8 mouse cellular contexts compared by ENCODE assay signal in the genomic region with DNA sequence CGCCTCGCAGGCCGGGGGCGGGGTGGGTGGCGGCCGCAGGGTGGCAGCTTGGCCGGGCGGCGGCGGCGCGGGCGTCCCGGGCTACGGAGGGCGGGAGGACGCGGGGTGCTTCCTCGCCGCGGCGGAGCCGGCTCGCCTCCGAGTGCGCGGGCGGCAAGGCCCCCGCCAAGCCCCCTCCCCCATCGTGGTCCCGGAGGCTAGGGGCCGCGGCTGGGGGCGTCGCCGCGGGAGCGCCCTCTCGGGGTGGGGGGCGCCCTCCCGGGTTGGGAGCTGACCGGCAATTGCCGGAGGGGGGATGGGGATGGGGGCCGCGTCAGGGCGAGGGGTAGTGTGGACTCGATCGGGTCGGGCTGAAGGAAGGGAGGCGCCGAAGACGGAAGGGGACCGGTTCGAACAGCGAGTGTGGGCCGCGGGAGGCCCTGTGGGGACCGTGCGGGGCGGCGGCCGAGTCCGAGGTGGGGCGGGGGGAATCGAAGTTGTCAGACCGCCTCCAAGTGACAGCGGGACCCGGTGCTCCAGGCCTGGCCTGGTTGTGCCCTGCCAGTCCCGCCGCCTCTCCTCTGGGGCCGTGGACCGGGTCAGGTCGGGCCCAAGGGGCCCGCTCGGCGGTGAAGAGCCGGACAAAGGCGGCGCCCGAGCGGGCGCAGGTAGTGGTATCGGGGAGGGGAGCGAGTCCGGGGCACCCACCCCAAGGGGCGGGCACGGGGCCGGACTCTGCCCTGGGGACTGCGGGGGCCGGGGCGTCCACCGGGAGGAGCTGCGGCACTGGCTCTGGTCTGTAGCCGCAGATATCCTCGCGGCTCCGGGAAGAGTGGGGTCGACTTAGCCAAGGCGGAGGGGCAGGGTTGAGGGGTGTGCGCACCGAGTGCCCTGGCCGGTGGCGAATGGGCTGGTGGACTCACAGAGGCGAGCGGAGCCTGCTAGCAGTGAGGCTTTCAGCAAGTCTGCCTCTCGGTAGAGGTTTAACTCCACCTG. TPM values are rescaled to one million over a fixed set of nuclear protein-coding genes. Genes with fewer than 3 reads are reported as not detected.
DNase-seq lines count a peak whose midpoint lies in the region; ATAC-seq and TF ChIP-seq lines count a peak whose summit lies in the region.

No protein-coding gene starts in this region.

- intact Hi-C loops in left cerebral cortex, postnatal 25 days (cut with DNase I): loop anchor here (2.0 kb wide), 1 partner anchor 74 kb away; no protein-coding TSS in a partner anchor

- peak; percentile 14 for ATAC-seq in liver, embryonic 14.5 days (ENCODE audit: insufficient read depth)
- peak; percentile 8; the same call in 1 of the 2 replicates for ATAC-seq in neural tube, embryonic 11.5 days (ENCODE audit: insufficient read depth, low FRiP score, low TSS enrichment)

- TF ChIP-seq EP300 in liver, embryonic 14.5 days (IDR thresholded peaks at IDR 0.05; ENCODE audit: low read depth): no peak

- peaks cover 39% of the 10 kb centered on the region for H3K27me3 ChIP-seq in liver, embryonic 14.5 days (ENCODE audit: control insufficient read depth, insufficient read depth, low read length)
- peaks cover 36% of the 10 kb centered on the region for H3K27me3 ChIP-seq in neural tube, embryonic 11.5 days (ENCODE audit: control insufficient read depth, insufficient read depth, low read length)

- H3K27ac ChIP-seq in liver, embryonic 14.5 days: no peak overlapping the region; the same call in 1 of the 2 replicates
- peak overlapping the region; percentile 86 for H3K27ac ChIP-seq in neural tube, embryonic 11.5 days (ENCODE audit: low read depth, low read length)

- no peaks in the 10 kb centered on the region for H3K36me3 ChIP-seq in liver, embryonic 14.5 days (replicated peaks; ENCODE audit: control insufficient read depth, insufficient read depth, low read depth)
- H3K36me3 ChIP-seq in neural tube, embryonic 11.5 days (ENCODE audit: control insufficient read depth, insufficient read depth, low read length): no peaks in the 10 kb centered on the region

- under 1% methylated on average over 97 of the region's 106 CpGs for WGBS in liver, embryonic 14.5 days (ENCODE audit: insufficient replicate concordance)
- WGBS in neural tube, embryonic 11.5 days: under 1% methylated on average over 64 of the region's 106 CpGs

- H3K9me3 ChIP-seq in liver, embryonic 14.5 days (ENCODE audit: control insufficient read depth, low read length): no peaks in the 10 kb centered on the region
- H3K9me3 ChIP-seq in neural tube, embryonic 11.5 days (ENCODE audit: control insufficient read depth, low read length): no peaks in the 10 kb centered on the region

- peaks cover 19 to 30% of the 10 kb centered on the region in 2 experiments for H3K4me1 ChIP-seq in liver, embryonic 14.5 days (replicated peaks; ENCODE audit: control insufficient read depth in 2 of 2, insufficient read depth in 2 of 2, low read length in 1 of 2)
- H3K4me1 ChIP-seq in neural tube, embryonic 11.5 days (ENCODE audit: control insufficient read depth, insufficient read depth, low read length): peaks cover 17% of the 10 kb centered on the region

- peak overlapping the region; percentile 70 to 76 for H3K4me3 ChIP-seq in liver, embryonic 14.5 days (ENCODE audit: insufficient read depth in 1 of 2, low read depth in 2 of 2, low read length in 2 of 2)
- peak overlapping the region; percentile 91 for H3K4me3 ChIP-seq in neural tube, embryonic 11.5 days (ENCODE audit: low read depth, low read length)

- peak overlapping the region; percentile 80 for H3K9ac ChIP-seq in liver, embryonic 14.5 days (replicated peaks)
- peak overlapping the region; percentile 83 for H3K9ac ChIP-seq in neural tube, embryonic 11.5 days (ENCODE audit: low read length)

- peak; percentile 41 for TF ChIP-seq CTCF in liver, embryonic 14.5 days (IDR thresholded peaks at IDR 0.05; ENCODE audit: low read depth)

- H3K4me2 ChIP-seq in liver, embryonic 14.5 days (ENCODE audit: low read depth): peak overlapping the region; percentile 88
- H3K4me2 ChIP-seq in neural tube, embryonic 11.5 days (ENCODE audit: low read depth): peak overlapping the region; percentile 96

- peak; percentile 11 to 15 for DNase-seq in left cerebral cortex, postnatal 25 days (ENCODE audit: low spot score in 2 of 2)
- DNase-seq in left cerebral cortex, adult 9 months (ENCODE audit: low spot score in 2 of 2): no peak
- peak; percentile 62 for DNase-seq in cerebellum, adult 11-12 months
- DNase-seq in gastrocnemius, adult 18-20 months (ENCODE audit: low spot score): peak; percentile 27
- peak; percentile 46 for DNase-seq in induced T-regulatory cell, adult 2 months (ENCODE audit: low read depth)
- no peak for DNase-seq in liver, embryonic 14.5 days (ENCODE audit: low read depth in 3 of 3, low spot score in 3 of 3)
- DNase-seq in neural tube, embryonic 11.5 days (ENCODE audit: low spot score): peak; percentile 61
- peak; percentile 38 for DNase-seq in thymus, postnatal 25 days

RNA-seq across cellular contexts. Expression of a gene that starts 2.2 kb away (rescaled TPM):
- total RNA-seq in left cerebral cortex, postnatal 25 days (2021): 10 to 100 TPM; 38.8 to 41.9 TPM
- 1 to 10 TPM; 4.5 to 6.0 TPM for total RNA-seq in gastrocnemius, adult 18-20 months (2021)
- polyA plus RNA-seq in liver, embryonic 14.5 days (2012; rRNA removed): 4.9 and 5.2 TPM in 2 replicates
- polyA plus RNA-seq in liver, embryonic 14.5 days (2014; fragmentation: Nextera tagmentation; extraction: Ambion mirVana): 0.83 and 1.0 TPM in 2 replicates
- polyA plus RNA-seq in neural tube, embryonic 11.5 days (2014; fragmentation: Nextera tagmentation; extraction: Ambion mirVana): 1.5 TPM in 2 replicates

RNA-seq across cellular contexts. Expression of a gene that starts 24.0 kb away (rescaled TPM):
- 1 to 10 TPM; 2.3 to 2.5 TPM for total RNA-seq in left cerebral cortex, postnatal 25 days (2021)
- total RNA-seq in gastrocnemius, adult 18-20 months (2021): 1 to 10 TPM; 1.7 to 2.3 TPM
- 3.6 and 3.7 TPM in 2 replicates for polyA plus RNA-seq in liver, embryonic 14.5 days (2012; rRNA removed)
- 4.2 and 4.3 TPM in 2 replicates for polyA plus RNA-seq in liver, embryonic 14.5 days (2014; fragmentation: Nextera tagmentation; extraction: Ambion mirVana)
- 23.4 and 26.0 TPM in 2 replicates for polyA plus RNA-seq in neural tube, embryonic 11.5 days (2014; fragmentation: Nextera tagmentation; extraction: Ambion mirVana)

RNA-seq across cellular contexts. Expression of a gene that starts 40.6 kb away (rescaled TPM):
- 10 to 100 TPM; 57.3 to 70.7 TPM for total RNA-seq in left cerebral cortex, postnatal 25 days (2021)
- 100 to 1,000 TPM; 122 to 164 TPM for total RNA-seq in gastrocnemius, adult 18-20 months (2021)
- polyA plus RNA-seq in liver, embryonic 14.5 days (2012; rRNA removed): 23.1 and 26.3 TPM in 2 replicates
- polyA plus RNA-seq in liver, embryonic 14.5 days (2014; fragmentation: Nextera tagmentation; extraction: Ambion mirVana): 23.3 and 27.4 TPM in 2 replicates
- polyA plus RNA-seq in neural tube, embryonic 11.5 days (2014; fragmentation: Nextera tagmentation; extraction: Ambion mirVana): 52.1 and 53.0 TPM in 2 replicates

Comparison
In these comparisons a context has a peak if more than half of its experiments do, and no peak if none do; other contexts are left out.
1. DNase-seq: peak in left cerebral cortex, postnatal 25 days (2 of 2), cerebellum, adult 11-12 months (single experiment), gastrocnemius, adult 18-20 months (single experiment), induced T-regulatory cell, adult 2 months (single experiment), neural tube, embryonic 11.5 days (single experiment) and thymus, postnatal 25 days (single experiment); none in left cerebral cortex, adult 9 months (0 of 2) and liver, embryonic 14.5 days (0 of 3).
2. RNA of a gene that starts 2.2 kb away (total RNA-seq): 38.8 to 41.9 TPM in left cerebral cortex, postnatal 25 days; 4.5 to 6.0 TPM in gastrocnemius, adult 18-20 months; every median in the first group is over 4 times any median in the second.